Mouse (Mus musculus) forebrain, embryonic 16.5 days (tissue): Measurements from ENCODE around the gene Fam25c. TPM values are rescaled to one million over a fixed set of nuclear protein-coding genes. Genes with fewer than 3 reads are reported as not detected.
"Not testable (repeated sequence)": the region's sequence is repeated elsewhere in the genome, so short reads cannot be mapped to it uniquely, and the experiment has no call there.

Source experiments
- ATAC-seq: fragments of 200-750 bp; cut with Nextera tagmentation; 2 replicates; pipeline ENCODE4 v1.8.0; 2017; ENCODE audit warnings: mild to moderate bottlenecking, moderate library complexity
- H3K27ac ChIP-seq: fragments of 300-500 bp; sonication (generic); 2 replicates; pipeline ENCODE4 v1.5.1; 2014; ENCODE audit warnings: low read length, control low read depth
- H3K27me3 ChIP-seq: fragments of 300-500 bp; sonication (generic); replicated peaks from 2 replicates; pipeline ENCODE4 v1.6.1; 2014; ENCODE audit warnings: low read length; ENCODE audit not compliant: control insufficient read depth, insufficient read depth
- H3K36me3 ChIP-seq: fragments of 300-500 bp; sonication (generic); 2 replicates; pipeline ENCODE4 v1.6.1; 2014; ENCODE audit not compliant: control insufficient read depth, insufficient read depth
- H3K4me1 ChIP-seq: fragments of 300-500 bp; sonication (generic); replicated peaks from 2 replicates; pipeline ENCODE4 v1.6.1; 2014; ENCODE audit warnings: low read length; ENCODE audit not compliant: control insufficient read depth, insufficient read depth
- H3K4me2 ChIP-seq: fragments of 300-500 bp; sonication (generic); 2 replicates; pipeline ENCODE4 v1.6.1; 2014; ENCODE audit warnings: mild to moderate bottlenecking, low read length, control low read depth
- H3K4me3 ChIP-seq: fragments of 300-500 bp; sonication (generic); replicated peaks from 2 replicates; pipeline ENCODE4 v1.5.1; 2014; ENCODE audit warnings: mild to moderate bottlenecking, low read length, control low read depth
- H3K9ac ChIP-seq: fragments of 300-500 bp; sonication (generic); replicated peaks from 2 replicates; pipeline ENCODE4 v1.6.1; 2014; ENCODE audit warnings: low read depth, low read length, control low read depth
- H3K9me3 ChIP-seq: fragments of 300-500 bp; sonication (generic); 2 replicates; pipeline ENCODE4 v1.6.1; 2016; ENCODE audit warnings: low read length; ENCODE audit not compliant: control insufficient read depth
- WGBS: fragments of 180-500 bp; shearing (Covaris S2); extraction: QIAGEN DNeasy Blood & Tissue Kit; methylation state at CpG from one replicate; pipeline ENCODE4 v1.1.7; 2014; 5-methylcytosine and 5-hydroxymethylcytosine counted together
- polyA plus RNA-seq: library from polyadenylated mRNA; unstranded; fragments of >200 nt; fragmentation: Nextera tagmentation; extraction: Ambion mirVana; gene quantifications from 2 replicates; pipeline ENCODE4 v1.2.1, GENCODE M21; 2015

Gene Fam25c
- polyA plus RNA-seq, 1 experiment from 2014 or later, result not detected

- Histone ChIP-seq H3K4me1 (no peaks in the 10 kb centered on the region), H3K9me3 (no peaks in the 10 kb centered on the region), H3K36me3 (no peaks in the 10 kb centered on the region), H3K9ac (no peak overlapping the region), H3K27ac (no peak overlapping the region), H3K4me2 (no peak overlapping the region), H3K27me3 (no peaks in the 10 kb centered on the region), H3K4me3 (no peak overlapping the region)
- ATAC-seq, result no peak
- WGBS, result 93% methylated on average over 3 of the region's 3 CpGs
Observed at GRCm38 (mm10) chr14:34370921-34371320, 15.7 kb upstream of the Fam25c start.

- ATAC-seq, result no peak
- H3K36me3 ChIP-seq, result no peaks in the 10 kb centered on the region
- no peaks in the 10 kb centered on the region for H3K27me3 ChIP-seq
- H3K4me2 ChIP-seq, result no peak overlapping the region
- no peak overlapping the region for H3K27ac ChIP-seq
- no peak overlapping the region for H3K9ac ChIP-seq
- no peaks in the 10 kb centered on the region for H3K9me3 ChIP-seq
- 52% methylated on average over 3 of the region's 3 CpGs for WGBS
- H3K4me3 ChIP-seq, result no peak overlapping the region
- H3K4me1 ChIP-seq, result no peaks in the 10 kb centered on the region
Observed at GRCm38 (mm10) chr14:34370203-34370602, 15.0 kb upstream of the Fam25c start.

- Histone ChIP-seq H3K9ac (no peak overlapping the region), H3K9me3 (no peaks in the 10 kb centered on the region), H3K27ac (no peak overlapping the region), H3K36me3 (no peaks in the 10 kb centered on the region), H3K4me1 (peaks cover 9% of the 10 kb centered on the region), H3K4me2 (no peak overlapping the region), H3K27me3 (no peaks in the 10 kb centered on the region), H3K4me3 (no peak overlapping the region)
- no peak for ATAC-seq
- 90% methylated on average over 2 of the region's 2 CpGs for WGBS
Observed at GRCm38 (mm10) chr14:34365147-34365507, 9.9 kb upstream of the Fam25c start.

GRCm38 (mm10) chr14:34364254-34365146 is 9.3 kb upstream of the Fam25c start:
- WGBS, result 77% methylated on average over 15 of the region's 15 CpGs

GRCm38 (mm10) chr14:34363490-34364253 is 8.4 kb upstream of the Fam25c start:
- Histone ChIP-seq H3K27ac (peak overlapping the region; percentile 38; the same call in 1 of the 2 replicates), H3K9ac (peak overlapping the region; percentile 70), H3K9me3 (no peaks in the 10 kb centered on the region), H3K4me3 (peak overlapping the region; percentile 48), H3K36me3 (no peaks in the 10 kb centered on the region), H3K4me2 (peak overlapping the region; percentile 79), H3K4me1 (peaks cover 9% of the 10 kb centered on the region), H3K27me3 (no peaks in the 10 kb centered on the region)
- WGBS, result under 1% methylated on average over 32 of the region's 32 CpGs
- peak; percentile 82 for ATAC-seq

More at GRCm38 (mm10) chr14:34364254-34365146, 9.3 kb upstream of the Fam25c start:
- not testable (repeated sequence) for H3K9me3 ChIP-seq, H3K4me1 ChIP-seq, H3K27ac ChIP-seq, H3K27me3 ChIP-seq, H3K36me3 ChIP-seq, ATAC-seq
- H3K4me2 ChIP-seq, result peak overlapping the region; percentile 79
- peak overlapping the region; percentile 70 for H3K9ac ChIP-seq
- peak overlapping the region; percentile 48 for H3K4me3 ChIP-seq

DNA sequence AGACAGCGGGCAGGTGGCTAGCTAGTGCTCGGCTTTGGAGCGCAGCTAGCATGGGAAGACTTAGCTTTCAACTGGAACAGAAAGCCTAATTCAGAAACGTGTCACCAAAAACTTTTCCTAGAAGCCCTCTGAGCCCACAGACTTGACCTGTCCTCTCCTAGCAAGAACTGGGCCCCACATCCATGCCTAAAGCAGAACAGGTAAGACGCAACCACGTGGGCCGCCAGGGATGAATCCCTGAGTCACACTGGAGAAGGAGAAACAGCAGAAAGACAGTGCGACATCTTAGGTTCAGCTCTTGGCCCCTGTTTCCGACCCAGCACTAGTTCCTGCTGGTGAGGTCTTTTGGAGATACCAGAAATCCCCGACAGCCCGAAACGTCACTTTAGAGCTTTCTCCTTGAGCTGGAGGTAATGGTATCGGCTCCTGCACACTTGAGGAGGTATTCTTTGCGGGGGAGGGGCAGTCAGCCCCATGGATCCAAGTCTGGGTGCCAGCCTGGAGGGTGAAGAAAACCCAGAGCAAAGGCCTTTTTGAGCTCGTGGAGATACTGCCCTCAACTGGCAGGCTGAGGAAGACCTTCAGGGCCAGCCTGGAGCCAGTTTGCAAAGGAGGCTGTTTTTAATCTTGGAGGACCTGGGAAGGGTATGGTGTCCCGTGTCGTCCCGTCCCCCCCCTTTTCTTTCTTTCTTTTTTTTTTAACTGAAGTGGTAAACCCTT is 7.7 kb upstream of the Fam25c start:
- Histone ChIP-seq H3K9ac (peak overlapping the region; percentile 70), H3K27me3 (no peaks in the 10 kb centered on the region), H3K4me1 (peaks cover 9% of the 10 kb centered on the region), H3K9me3 (no peaks in the 10 kb centered on the region), H3K4me3 (peak overlapping the region; percentile 48), H3K27ac (no peak overlapping the region), H3K4me2 (peak overlapping the region; percentile 79), H3K36me3 (no peaks in the 10 kb centered on the region)
- ATAC-seq, result peak; percentile 66
- 33% methylated on average over 18 of the region's 18 CpGs for WGBS

GRCm38 (mm10) chr14:34362135-34362534 is 6.9 kb upstream of the Fam25c start:
- 80% methylated on average over 4 of the region's 4 CpGs for WGBS
- H3K4me3 ChIP-seq, result no peak overlapping the region
- H3K4me1 ChIP-seq, result peaks cover 9% of the 10 kb centered on the region
- ATAC-seq, result no peak
- no peak overlapping the region for H3K27ac ChIP-seq
- no peaks in the 10 kb centered on the region for H3K36me3 ChIP-seq
- H3K27me3 ChIP-seq, result no peaks in the 10 kb centered on the region
- H3K9ac ChIP-seq, result no peak overlapping the region
- no peak overlapping the region for H3K4me2 ChIP-seq
- H3K9me3 ChIP-seq, result no peaks in the 10 kb centered on the region

DNA sequence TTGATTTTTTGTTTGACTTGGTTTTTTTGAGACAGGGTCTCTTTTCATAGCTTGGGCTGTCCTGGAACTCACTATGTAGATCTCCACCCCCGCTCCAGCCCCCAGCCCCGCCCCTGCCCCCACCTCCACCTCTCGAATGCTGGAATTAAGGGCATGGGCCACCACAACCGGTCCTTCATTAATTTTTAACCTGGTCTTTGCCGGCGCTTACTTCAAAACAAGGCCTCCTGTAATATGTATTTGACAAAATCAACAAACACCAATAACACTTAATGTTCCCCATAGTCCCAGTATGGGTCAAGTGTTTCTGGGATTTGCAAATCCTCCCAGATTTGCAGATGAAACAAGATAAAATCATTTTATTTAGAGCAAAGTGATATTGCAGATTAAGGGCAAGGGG is 5.0 kb upstream of the Fam25c start:
- WGBS, result 40% methylated on average over 6 of the region's 6 CpGs
- H3K4me1 ChIP-seq, result peaks cover 9% of the 10 kb centered on the region
- H3K27me3 ChIP-seq, result no peaks in the 10 kb centered on the region
- ATAC-seq, result no peak
- no peaks in the 10 kb centered on the region for H3K36me3 ChIP-seq
- H3K9me3 ChIP-seq, result no peaks in the 10 kb centered on the region
- no peak overlapping the region for H3K4me2 ChIP-seq
- no peak overlapping the region for H3K4me3 ChIP-seq
- H3K27ac ChIP-seq, result no peak overlapping the region
- H3K9ac ChIP-seq, result no peak overlapping the region

- H3K4me2 ChIP-seq, result no peak overlapping the region
- WGBS, result 12% methylated on average over 5 of the region's 5 CpGs
- H3K4me1 ChIP-seq, result peaks cover 9% of the 10 kb centered on the region
- ATAC-seq, result no peak
- no peaks in the 10 kb centered on the region for H3K9me3 ChIP-seq
- no peak overlapping the region for H3K4me3 ChIP-seq
- no peaks in the 10 kb centered on the region for H3K36me3 ChIP-seq
- H3K27me3 ChIP-seq, result no peaks in the 10 kb centered on the region
- H3K27ac ChIP-seq, result no peak overlapping the region
- no peak overlapping the region for H3K9ac ChIP-seq
Observed at GRCm38 (mm10) chr14:34359676-34360244, 4.5 kb upstream of the Fam25c start.
